Mouse (Mus musculus): Measurements from ENCODE around the gene Smim22.

The Smim22 gene

GRCm38 (mm10) chr16:5010371-5010935 lies 3.4 kb downstream of the Smim22 start:
- peak; percentile 16 for DNase-seq (ENCODE audit: low read depth)

- no peak for DNase-seq (ENCODE audit: low read depth)
Observed at GRCm38 (mm10) chr16:5011285-5011684, 4.2 kb downstream of the Smim22 start.

- DNase-seq (ENCODE audit: low read depth), result peak; percentile 8
Observed at GRCm38 (mm10) chr16:5012036-5013005, 5.2 kb downstream of the Smim22 start.

- peak; percentile 100 for DNase-seq (ENCODE audit: low read depth)
Observed at GRCm38 (mm10) chr16:5013054-5013838, 6.2 kb downstream of the Smim22 start, which contains the start of gene Rogdi. Rogdi (minus strand) TSS chr16:5013553.

- no peak for DNase-seq (ENCODE audit: low read depth)
Observed at GRCm38 (mm10) chr16:5014578-5014977, 7.5 kb downstream of the Smim22 start.

GRCm38 (mm10) chr16:5024021-5024420 lies 16.9 kb downstream of the Smim22 start:
- DNase-seq (ENCODE audit: low read depth), result no peak

GRCm38 (mm10) chr16:5029847-5030246 lies 22.8 kb downstream of the Smim22 start:
- DNase-seq (ENCODE audit: low read depth), result no peak

- DNase-seq (ENCODE audit: low read depth), result no peak
Observed at GRCm38 (mm10) chr16:5035591-5035990, 28.5 kb downstream of the Smim22 start.

- no peak for DNase-seq (ENCODE audit: low read depth)
Observed at GRCm38 (mm10) chr16:5036649-5037234, 29.7 kb downstream of the Smim22 start.

GRCm38 (mm10) chr16:5045322-5045721 lies 38.2 kb downstream of the Smim22 start:
- DNase-seq (ENCODE audit: low read depth), result no peak

- DNase-seq (ENCODE audit: low read depth), result no peak
Observed at GRCm38 (mm10) chr16:5049182-5049773, 42.2 kb downstream of the Smim22 start.

- peak; percentile 100 for DNase-seq (ENCODE audit: low read depth)
Observed at GRCm38 (mm10) chr16:5049774-5050234, 42.7 kb downstream of the Smim22 start, which contains the start of the genes Glyr1 and Ubn1. Glyr1 (minus strand) TSS chr16:5049863. Ubn1 (plus strand) TSS chr16:5050057.

- DNase-seq (ENCODE audit: low read depth), result peak; percentile 75
Observed at GRCm38 (mm10) chr16:5050251-5051110, 43.4 kb downstream of the Smim22 start.

All from NIH3T3 (cell line).